Mouse (Mus musculus) frontal cortex, postnatal 10 days (tissue): ENCODE data around the gene Hspg2.
"Not testable (repeated sequence)": the region's sequence is repeated elsewhere in the genome, so short reads cannot be mapped to it uniquely, and the experiment has no call there.

Experiments used
- DNase-seq, 2 experiments: peaks; one replicate each; pipeline ENCODE4 v3.0.0; 2022; ENCODE audit warnings: low spot score in 2 of 2, mixed read lengths in 1 of 2

Hspg2 gene

DNA sequence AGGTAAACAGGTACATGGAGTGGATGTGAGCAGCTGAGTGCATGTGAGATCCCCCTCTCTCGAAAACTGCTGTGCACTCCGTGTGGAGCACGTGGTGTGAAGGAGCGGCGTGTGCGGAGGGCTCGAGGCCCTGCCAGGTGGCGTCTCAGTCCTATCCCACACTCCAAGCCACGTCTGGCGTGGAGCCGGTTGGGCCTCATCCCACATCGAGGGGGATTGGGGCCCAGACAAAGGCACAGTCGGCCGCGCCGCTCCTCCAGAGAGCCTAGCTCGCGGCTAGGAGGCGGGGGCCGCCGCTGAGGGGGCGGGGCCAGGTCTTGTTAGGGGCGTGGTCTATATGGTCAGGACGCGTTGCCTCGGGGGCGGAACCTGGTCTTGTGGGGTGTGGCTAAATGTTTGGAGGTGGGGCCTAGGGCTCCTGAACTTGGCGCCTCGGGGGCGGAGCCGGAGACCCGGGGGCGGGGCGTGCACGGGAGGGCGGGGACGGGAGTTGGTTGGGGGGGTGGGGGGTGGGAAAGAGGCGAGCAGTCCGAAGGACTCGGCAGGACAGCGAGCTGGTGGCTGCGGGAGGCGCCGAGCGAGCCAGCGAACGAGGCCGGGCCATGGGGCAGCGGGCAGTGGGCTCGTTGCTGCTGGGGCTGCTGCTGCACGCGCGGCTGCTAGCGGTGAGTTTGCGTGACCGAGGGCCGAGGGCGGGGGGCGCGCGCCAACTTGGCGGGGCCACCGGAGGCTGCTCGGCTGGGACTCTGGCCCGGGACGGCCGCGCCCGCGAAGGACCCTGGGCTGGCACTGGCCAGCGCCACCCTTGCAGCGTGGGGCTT lies at the start of gene Hspg2:
TSS of gene Hspg2 (plus strand) at position 510 of the 821 bp plus-strand sequence.
- DNase-seq: peak; percentile 79 to 87

DNA sequence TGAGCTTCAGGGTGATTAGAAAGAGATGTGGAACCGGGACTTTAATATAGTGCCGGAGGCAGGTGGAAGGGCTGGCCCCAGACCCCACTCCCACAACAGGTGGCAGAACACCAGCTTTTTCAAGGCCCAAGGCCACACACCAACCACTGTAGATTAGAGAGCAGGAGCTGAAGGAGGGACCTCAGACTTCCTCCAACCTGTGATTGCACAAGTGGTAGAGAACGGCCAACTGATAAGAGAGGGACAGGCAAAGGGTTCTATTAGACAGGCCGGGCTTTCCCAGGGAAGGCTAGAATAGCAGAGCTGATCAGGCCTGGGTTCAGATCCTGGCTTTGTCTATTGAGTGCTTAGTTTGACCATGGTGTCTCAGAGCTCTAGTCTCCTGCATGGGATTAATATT lies 38.1 kb upstream of the Hspg2 start, which contains the start of gene Cela3b:
TSS of gene Cela3b (minus strand) at position 39 of the 400 bp plus-strand sequence.
- DNase-seq: no peak

DNA sequence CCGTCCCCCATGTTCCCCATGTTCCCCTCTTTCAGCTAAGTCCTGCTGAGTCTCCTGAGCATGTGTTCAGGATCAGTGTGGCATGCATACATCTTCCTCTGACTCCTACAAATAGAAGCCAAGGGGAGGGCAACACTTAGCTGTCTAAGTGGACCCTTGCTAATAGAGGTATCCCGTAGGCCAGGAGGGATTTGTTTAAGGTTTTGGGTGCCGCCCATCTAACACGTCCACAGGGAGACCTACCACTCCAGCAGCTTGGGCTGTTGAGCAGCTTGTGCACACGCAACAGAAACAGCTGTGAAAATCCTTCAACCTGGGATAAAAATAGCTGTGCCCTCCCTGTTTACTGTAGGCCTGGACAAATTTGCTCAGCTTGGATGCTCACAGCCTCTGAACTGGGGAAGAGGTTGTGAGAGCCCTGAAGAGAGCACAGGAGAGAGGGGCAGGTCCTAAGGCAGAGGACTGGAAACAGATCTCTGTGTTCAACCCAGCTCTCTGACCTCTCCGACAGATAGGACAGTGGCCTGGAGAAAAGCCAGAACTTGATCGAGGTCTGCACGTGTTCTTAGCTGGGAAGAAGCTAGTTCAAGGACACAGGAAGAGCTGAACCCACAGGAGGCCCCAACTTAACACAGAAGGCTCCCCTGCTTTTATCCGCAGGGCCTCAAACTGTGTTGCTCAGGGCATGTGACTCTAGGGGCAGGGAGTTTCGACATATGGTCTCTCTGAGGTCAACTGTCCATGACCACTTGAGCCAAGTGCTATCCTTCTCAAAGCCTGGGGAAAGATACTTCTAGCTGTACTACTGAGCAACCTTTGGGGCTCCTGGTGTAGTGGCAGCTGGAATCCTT lies 35.6 kb upstream of the Hspg2 start:
- DNase-seq: not testable (repeated sequence)

DNA sequence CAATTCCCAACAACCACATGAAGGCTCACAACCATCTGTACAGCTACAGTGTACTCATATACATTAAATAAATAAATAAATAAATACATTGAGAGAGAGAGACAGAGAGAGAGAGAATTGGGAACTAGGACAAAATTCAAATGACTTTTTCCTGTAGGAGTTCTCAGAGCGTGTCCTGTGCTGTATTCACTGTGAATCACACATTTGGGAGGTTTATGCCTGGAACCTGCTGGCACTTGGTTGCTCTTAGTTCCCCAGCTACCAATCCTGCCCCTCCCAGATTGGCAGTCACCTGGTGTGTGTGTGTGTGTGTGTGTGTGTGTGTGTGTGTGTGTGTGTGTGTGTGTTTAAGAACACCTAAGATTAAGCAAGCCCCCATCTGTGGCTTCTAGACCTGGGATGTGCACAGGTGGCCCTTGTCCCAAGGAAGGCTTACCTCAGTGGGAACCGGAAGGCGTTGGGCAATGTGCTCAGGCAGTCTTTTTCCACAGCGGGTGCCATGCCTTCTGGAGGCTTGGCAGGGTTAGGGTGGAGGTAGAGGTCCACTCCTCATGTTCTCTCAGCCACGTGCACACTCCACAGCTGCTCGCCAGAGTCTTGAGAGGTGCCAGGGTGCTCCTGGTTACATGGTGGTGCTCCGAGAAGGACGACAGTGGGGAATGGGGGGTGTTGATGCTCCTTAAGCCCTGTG lies 31.4 kb upstream of the Hspg2 start:
- DNase-seq: no peak

DNA sequence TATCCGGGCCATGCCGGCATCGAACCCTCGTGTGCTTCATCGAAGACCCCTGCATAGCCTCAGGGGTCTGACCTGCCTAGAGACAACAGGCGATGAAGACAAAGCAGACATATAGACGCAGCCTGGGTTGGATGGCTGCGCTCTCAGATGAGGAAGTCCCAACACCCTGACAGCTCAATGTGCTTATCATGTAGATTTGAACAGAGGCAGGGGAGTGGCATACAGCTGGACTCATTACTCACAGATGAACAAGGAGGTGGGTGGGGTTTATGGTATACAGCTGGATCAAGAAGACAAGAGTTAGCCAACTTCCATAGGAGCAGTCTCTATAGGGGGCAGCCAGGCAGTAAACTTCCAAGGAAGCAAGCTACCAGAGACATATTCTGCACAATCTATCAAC lies 29.7 kb upstream of the Hspg2 start:
- DNase-seq: no peak

DNA sequence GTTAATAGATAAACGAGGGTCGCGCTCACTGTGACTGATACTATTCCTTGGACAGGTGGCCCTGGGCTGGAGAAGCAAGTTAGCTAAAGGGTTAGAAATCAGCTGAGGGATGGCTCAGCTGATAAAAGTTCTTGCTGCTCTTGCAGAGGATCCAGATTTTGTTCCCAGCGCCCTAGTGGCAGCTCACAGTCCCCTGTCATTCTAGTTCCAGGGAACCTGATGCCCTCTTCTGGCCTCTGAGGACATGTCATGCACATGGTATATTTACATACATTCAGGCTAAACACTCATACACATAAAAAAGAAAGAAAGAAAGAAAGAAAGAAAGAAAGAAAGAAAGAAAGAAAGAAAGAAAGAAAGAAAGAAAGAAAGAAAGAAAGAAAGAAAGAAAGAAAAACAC lies 27.2 kb upstream of the Hspg2 start:
- DNase-seq: no peak

DNA sequence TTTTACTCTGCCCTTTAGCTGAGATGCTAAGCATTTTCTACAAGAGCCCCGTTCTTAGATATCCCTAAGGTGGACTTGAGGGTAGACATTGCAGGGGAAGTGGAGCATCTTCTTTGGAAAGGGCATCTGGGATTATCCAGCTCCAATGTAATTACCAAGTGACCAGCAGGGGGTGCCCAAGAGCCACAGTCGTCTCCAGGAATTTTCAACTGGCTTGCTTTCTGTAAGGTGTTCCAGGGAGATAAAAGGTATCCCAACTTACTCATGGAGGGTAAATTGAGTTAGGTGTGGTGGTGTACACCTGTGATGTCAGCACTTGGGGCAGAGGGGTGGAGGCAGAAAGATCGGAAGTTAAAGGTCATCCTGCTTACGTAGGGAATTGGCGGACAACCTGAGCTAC lies 24.9 kb upstream of the Hspg2 start:
- peak in 1 of 2 experiments; percentile 62 for DNase-seq

DNA sequence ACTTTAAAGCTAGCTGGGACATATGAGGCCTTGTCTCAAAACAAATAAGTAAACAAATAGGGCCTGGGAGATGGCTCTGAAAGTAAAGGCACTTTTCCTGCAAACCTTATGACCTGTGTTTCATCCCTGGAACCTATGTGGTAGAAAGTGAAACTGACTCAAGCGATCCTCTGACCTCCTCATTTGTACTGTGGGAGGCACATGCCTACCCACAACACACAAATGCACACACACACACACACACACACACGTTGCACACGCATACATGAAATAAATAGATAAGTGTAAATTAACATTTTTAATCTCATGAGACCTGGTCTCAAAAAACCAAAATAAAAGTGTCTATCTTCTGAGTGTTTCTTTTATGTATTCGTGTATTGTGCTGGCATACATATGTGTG lies 22.7 kb upstream of the Hspg2 start:
- DNase-seq: no peak

DNA sequence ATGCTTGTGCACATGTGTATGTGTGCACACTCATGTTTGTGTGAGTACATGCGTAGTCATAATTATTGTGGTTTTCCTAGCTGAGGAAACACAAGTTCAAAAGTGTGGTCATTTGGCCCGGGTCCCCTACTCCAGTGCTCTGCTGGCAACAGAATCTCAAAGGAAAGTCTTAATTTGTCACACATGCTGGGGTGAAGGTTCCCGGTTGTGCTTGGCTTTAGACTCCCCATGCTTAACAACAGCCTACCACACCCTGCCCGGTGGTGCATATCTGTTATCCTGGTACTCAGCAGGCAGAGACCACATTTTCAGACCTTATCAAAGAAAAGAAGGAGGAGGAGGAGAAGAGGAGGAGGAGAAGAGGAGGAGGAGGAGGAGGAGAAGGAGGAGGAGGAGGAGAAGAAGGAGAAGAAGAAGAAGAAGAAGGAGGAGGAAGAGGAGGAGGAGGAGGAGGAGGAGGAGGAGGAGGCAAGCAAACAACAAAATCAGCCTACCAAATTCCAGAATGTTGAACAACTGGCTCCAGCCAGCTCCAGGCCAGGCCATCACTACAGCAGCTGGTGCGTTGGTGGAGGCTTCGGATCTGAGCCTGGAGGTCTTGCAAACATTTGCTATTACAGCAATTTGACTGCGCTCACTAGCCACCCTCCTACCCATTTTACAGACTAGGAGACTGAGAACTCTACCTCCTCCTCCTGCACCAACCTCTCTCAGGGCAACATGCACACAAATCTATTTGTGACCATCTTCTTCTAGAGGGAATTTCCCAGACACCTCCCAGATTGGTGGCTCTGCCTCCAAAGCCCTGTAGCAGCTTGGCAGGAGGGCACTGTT lies 21.0 kb upstream of the Hspg2 start:
- DNase-seq: no peak

DNA sequence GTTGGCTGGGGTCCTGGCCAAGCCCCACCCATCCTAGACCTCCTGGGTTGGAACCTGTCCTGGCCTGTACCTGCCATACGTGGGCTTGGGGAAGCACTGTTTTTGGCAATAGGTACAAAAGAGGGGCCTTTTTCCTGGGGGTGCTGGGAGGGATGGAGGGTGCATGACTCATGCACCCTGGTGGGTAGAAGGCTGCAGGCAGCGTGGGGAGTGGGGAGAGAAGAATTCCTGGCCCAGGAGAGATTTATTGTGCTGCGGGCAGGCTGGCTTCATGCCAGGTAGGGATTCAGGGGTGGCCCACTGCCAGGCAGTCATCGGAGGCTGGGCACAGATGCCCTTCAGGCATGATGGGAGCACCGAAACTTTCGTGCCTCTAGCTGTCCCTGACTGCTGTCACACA lies 20.4 kb upstream of the Hspg2 start:
- DNase-seq: no peak

DNA sequence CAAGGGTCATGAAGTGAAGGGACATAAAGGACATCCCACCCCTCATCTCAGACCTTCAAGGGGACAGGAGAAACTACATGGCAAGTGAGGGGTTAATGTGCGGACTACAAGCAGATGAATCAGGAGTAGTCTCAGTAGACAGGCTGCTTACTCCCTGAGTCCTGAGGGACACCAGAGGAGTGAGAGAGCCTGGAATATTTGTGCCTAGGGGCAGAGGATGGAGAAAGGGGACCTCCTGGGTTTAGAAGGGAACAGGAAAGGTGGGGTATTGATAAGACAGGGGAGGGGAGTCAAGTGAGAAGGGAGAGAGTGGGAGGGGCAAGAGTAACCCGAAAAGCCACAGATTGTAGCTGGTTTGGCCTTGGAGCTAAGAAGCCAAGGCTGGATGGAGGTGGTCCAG lies 19.9 kb upstream of the Hspg2 start:
- no peak for DNase-seq

DNA sequence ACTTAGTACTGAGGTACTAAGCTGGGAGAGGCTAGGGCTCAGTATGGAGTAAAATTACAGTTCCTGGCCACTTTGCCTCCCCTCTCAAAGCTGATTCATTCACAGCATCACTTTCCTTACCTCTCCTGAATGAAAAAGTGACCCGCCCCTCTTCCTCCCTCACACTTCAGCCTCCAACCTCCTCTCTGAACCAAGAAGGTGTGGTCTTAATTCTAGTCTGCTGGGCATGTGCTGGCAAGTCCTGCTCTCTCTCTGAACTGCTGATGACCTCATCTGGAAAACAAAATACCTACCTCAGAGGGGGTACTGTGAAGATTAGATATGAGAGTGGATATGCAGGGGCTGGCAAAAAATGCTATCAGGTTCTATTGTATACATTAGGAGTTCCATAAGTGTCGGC lies 19.4 kb upstream of the Hspg2 start:
- DNase-seq: no peak

DNA sequence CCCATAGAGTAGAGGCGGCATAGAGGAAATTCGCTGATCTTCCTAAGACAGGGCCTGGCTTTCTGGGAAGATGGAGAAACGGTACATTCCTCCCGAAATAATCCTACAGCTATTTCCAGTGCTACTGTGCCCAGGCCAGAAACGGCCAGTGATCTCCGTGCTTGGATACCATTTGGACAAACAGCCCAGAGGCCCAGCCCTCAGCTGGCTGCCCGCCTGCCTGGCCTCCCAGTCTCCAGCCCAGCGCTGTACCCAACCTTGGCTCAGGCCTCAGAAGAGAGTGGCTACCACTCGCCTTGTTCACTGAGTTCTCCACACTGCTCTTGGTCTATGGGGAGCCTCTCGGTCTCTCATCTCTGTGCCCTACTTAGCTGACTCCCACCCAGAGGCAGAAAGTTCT lies 18.9 kb upstream of the Hspg2 start:
- no peak for DNase-seq

DNA sequence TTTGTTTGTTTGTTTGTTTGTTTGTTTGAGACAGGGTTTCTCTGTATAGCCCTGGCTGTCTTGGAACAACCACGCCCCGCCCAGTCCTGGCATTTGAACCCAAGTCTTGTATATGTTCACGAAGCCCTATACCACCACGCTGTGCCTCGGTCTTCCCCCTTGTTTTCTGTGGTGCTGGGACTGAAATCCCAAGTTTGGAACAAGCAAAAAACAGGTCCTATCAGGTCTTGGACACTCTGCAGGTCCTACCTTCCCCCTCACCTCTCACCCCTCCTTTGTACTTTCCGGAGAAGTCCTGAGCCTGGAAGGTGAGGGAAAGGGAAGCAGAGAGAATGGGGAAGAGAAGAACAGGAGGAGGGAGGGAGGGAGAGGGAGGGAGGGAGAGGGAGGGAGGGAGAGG lies 16.4 kb upstream of the Hspg2 start:
- no peak for DNase-seq

DNA sequence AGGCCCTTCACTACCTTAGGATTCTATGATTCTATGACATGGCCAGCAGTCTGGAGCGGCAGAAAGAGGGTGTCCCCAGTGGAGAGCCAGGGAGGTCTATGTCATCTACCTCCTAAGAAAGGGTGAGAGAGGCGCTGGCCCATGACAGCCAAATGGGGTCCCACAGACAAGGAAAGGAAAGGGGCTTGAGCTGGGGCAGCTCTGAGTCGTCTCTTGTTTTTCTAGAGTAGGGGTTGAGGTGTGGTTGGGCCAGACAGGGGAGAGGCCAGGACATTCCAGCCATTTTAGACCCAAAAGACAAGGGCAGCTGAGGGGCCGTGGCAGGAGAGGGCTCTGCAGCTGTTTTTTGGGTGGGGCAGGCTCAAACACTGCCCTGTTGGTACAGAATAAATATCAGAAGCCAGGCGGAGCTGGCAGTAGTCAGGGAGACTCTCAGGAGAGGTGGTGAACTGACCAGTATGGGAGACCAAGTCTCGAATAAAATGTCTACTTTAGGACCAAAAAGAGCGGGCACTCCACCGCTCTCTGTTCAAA lies 15.3 kb upstream of the Hspg2 start, which contains the start of gene 1700013G24Rik:
TSS of gene 1700013G24Rik (plus strand) at position 51 of the 534 bp plus-strand sequence.
- no peak for DNase-seq

DNA sequence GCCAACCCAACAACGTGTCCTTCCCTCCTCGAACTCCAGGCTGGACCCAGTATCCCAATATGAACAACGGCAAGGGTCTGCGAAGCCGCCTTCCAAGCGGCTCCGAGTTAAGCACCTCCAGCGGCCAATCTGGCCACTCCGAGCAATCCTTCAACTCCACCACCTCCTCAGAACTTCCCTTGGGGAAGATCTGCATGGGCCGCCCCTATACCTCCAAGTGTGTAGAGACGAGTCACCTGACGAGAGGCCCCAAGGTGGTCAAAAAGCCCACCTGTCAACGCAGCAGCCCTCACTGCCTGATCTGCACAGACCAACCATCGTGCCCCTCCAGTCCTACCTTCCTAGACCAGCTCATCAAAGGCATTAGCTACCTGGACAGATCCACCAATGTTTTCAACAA lies 14.0 kb upstream of the Hspg2 start:
- DNase-seq: no peak

DNA sequence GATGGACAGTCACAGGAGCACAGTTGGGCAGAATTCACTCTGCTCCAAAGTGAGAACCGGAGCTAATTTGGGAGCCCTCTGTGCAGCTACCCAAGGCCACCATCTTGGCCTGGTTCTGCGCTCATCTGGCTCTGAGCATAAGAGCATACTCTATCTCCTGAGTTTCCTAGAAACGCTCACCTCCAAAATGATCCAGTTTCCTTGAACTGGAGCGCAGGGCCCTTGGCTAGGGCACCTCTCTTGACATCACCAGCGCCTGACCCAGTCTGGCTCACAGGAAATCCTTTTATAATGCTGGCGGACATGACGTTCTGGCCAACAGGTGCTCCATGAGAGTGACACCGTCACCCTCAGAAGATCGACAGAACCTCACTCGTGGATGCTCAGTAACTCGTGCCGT lies 12.0 kb upstream of the Hspg2 start:
- DNase-seq: no peak

DNA sequence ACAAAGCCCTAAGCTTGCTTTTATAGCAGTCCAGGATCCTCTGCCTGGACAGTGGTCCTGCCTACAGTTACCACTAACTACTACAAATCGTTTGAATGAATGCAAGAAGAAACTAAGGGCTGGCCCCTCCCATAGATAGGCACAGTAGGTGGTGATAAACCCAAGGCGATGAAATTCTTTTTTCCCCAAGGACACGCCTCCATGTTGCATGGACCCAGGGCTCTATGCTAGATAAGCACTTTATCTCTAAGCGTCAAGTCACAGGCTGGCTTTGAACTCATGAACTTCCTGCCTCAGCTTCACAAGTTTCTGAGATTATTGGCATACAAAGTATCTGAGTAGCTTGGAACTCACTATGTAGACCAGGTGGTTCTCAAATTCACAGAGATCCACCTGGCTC lies 11.3 kb upstream of the Hspg2 start:
- DNase-seq: no peak

DNA sequence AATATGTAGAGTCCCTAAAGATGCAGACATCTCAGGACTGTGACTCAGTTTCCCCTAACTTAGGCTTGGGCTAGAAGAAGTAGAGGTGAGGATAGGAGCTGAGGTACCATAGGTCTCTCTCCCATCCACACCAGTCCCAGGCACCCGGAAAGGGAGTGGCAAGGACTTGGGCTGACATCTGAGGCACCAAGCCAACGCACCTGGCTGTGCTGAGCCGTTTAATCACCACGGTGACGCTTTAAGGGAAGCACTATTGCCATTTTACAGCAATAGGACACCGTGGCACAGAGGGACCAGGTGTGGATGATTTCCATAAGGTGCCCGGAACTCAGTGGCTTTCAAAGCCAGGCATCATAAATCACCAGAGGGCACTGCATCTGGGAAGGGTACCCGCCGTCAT lies 10.3 kb upstream of the Hspg2 start:
- DNase-seq: no peak

DNA sequence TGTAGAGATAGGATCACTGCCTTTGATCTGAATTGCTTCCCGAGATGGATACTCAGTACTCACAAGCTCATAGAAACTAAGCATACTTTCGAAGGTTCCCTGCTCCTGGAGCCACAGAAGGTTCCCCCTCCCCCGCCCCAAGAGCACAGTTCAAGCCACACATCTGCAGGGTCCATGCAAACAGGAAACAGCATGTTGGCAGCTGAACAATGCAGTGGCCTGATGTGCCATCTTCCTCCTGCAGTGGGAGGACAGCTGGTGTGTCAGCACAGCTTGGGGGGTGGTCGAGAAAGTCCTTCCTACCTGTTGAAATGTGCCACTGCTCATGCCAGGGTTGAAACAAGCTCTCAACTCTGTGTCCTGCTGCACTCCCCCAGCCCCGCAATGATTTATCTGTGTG lies 9.7 kb upstream of the Hspg2 start:
- no peak for DNase-seq

DNA sequence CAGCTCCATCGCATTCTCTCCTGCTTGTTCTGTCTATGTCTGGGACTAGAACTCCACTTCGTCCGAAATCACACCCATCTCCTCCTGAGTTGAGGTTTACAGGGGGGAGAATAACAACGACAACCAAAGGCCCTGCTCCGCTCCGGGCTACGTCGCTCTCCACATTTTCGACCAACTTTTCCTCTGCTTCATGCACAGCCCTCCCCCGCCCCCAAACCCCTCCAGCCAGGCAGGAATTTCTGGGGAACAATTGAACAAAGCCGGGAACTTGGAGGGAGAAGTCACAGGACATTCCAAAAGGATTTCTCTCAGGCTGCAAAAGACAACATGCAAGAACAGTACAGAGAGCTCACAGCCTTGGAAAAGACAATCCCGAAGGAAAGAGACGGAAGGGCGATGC lies 7.9 kb upstream of the Hspg2 start:
- DNase-seq: no peak
